Comparison of ENCODE assay signal across 9 mouse cellular contexts in the genomic region with DNA sequence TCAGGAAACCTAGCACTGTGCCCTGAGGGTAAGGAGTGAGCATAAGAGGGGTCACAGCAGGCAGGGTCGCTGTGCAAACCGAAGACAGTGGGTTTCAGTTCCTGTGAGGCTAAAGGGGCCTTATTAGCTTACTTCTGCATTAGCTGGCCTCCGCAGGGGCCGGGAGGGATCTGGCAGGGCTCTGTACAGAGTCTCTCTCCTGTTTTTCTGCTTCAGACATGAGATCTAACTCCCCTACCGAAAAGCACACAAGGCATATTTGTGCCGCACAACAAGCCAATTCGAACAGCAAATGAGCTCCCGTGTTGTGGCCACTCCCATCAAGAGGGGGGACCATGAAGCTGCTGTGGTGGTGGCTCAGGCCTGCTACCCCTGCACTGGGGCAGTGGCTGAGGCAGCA. TPM values are rescaled to one million over a fixed set of nuclear protein-coding genes. Genes with fewer than 3 reads are reported as not detected.
DNase-seq lines count a peak whose midpoint lies in the region; ATAC-seq lines count a peak whose summit lies in the region.
"Had no signal": no experiment of that assay in that cellular context is flagged by ENCODE, and none has a peak within 500 bp of the region (broad histone marks: within the 10 kb centered on the region; RNA-seq: fewer than 3 reads in every experiment).

No protein-coding gene starts in this region.

- no peaks in the 10 kb centered on the region for H3K9me3 ChIP-seq in heart, embryonic 16.5 days (replicated peaks; ENCODE audit: control insufficient read depth, low read length)
- H3K9me3 ChIP-seq in forebrain, embryonic 10.5 days: no peaks in the 10 kb centered on the region
- no peaks in the 10 kb centered on the region for H3K9me3 ChIP-seq in liver, embryonic 12.5 days (replicated peaks)

- no peak for DNase-seq in heart, adult 11 months
- peak; percentile 78 for DNase-seq in A20 (ENCODE audit: low read depth, low spot score)
- no peak for DNase-seq in forebrain, embryonic 10.5 days (ENCODE audit: extremely low spot score, low spot score)
- DNase-seq in kidney, adult 18-20 months: no peak

- H3K4me2 ChIP-seq in heart, embryonic 16.5 days (ENCODE audit: low read depth, low read length): peak overlapping the region; percentile 57
- H3K4me2 ChIP-seq in liver, embryonic 12.5 days: peak overlapping the region; percentile 50

- peak overlapping the region; percentile 17; the same call in 1 of the 2 replicates for H3K4me3 ChIP-seq in heart, embryonic 16.5 days (ENCODE audit: low read length)
- peak overlapping the region; percentile 29 for H3K4me3 ChIP-seq in forebrain, embryonic 10.5 days
- H3K4me3 ChIP-seq in liver, embryonic 12.5 days: no peak overlapping the region
- H3K4me3 ChIP-seq: myocyte had no signal

- 34% methylated on average over 8 of the region's 8 CpGs for WGBS in heart, embryonic 16.5 days
- WGBS in forebrain, embryonic 10.5 days: 19% methylated on average over 8 of the region's 8 CpGs
- 9% methylated on average over 8 of the region's 8 CpGs for WGBS in liver, embryonic 12.5 days (ENCODE audit: insufficient replicate concordance)

- H3K9ac ChIP-seq in heart, embryonic 16.5 days (ENCODE audit: low read length): peak overlapping the region; percentile 65
- H3K9ac ChIP-seq in liver, embryonic 12.5 days: no peak overlapping the region

- ATAC-seq in heart, embryonic 16.5 days (replicated peaks; ENCODE audit: extremely low read depth, insufficient read depth, low FRiP score): no peak
- ATAC-seq in liver, embryonic 12.5 days: no peak
- no peak for ATAC-seq in erythroblast, adult 5-6 weeks (replicated peaks; ENCODE audit: low FRiP score, poor library complexity, severe bottlenecking)
- no peak for ATAC-seq in frontal cortex, adult (ENCODE audit: low TSS enrichment)

- H3K36me3 ChIP-seq in heart, embryonic 16.5 days (ENCODE audit: control insufficient read depth, insufficient read depth): no peaks in the 10 kb centered on the region
- no peaks in the 10 kb centered on the region for H3K36me3 ChIP-seq in forebrain, embryonic 10.5 days (replicated peaks)
- H3K36me3 ChIP-seq in liver, embryonic 12.5 days: no peaks in the 10 kb centered on the region

- H3K27me3 ChIP-seq in heart, embryonic 16.5 days (ENCODE audit: control insufficient read depth, insufficient read depth, low read length): no peaks in the 10 kb centered on the region
- peaks cover 87% of the 10 kb centered on the region for H3K27me3 ChIP-seq in forebrain, embryonic 10.5 days (ENCODE audit: poor library complexity, severe bottlenecking)
- peaks cover 28% of the 10 kb centered on the region; the same call in 1 of the 2 replicates for H3K27me3 ChIP-seq in liver, embryonic 12.5 days (replicated peaks)

- peaks cover 48% of the 10 kb centered on the region for H3K4me1 ChIP-seq in heart, embryonic 16.5 days (ENCODE audit: control insufficient read depth, insufficient read depth, low read length)
- H3K4me1 ChIP-seq in forebrain, embryonic 10.5 days: peaks cover 59% of the 10 kb centered on the region
- H3K4me1 ChIP-seq in liver, embryonic 12.5 days: peaks cover 60% of the 10 kb centered on the region

- peak overlapping the region; percentile 50 for H3K27ac ChIP-seq in heart, embryonic 16.5 days (ENCODE audit: low read length)
- peak overlapping the region; percentile 74 for H3K27ac ChIP-seq in forebrain, embryonic 10.5 days
- peak overlapping the region; percentile 16 for H3K27ac ChIP-seq in liver, embryonic 12.5 days

RNA-seq across cellular contexts. Expression of a gene that starts 5.6 kb away (rescaled TPM):
- 6.5 and 7.4 TPM in 2 replicates for polyA plus RNA-seq in heart, embryonic 16.5 days (2015; fragmentation: Nextera tagmentation; extraction: Ambion mirVana)
- polyA plus RNA-seq in forebrain, embryonic 10.5 days (2016; fragmentation: Nextera tagmentation; extraction: Ambion mirVana): 4.4 and 6.4 TPM in 2 replicates
- polyA plus RNA-seq in liver, embryonic 12.5 days (2016; fragmentation: Nextera tagmentation; extraction: Ambion mirVana): 1.7 TPM in 2 replicates
- not detected in 2 replicates for total RNA-seq in erythroblast, adult 5-6 weeks (2015; ENCODE audit: low replicate concordance)
- 1.6 TPM in 1 of 2 replicates, not detected in the other for total RNA-seq in erythroblast, adult 5-6 weeks (2017; ENCODE audit: low replicate concordance)

RNA-seq across cellular contexts. Expression of a gene that starts 18.3 kb away (rescaled TPM):
- polyA plus RNA-seq in heart, embryonic 16.5 days (2015; fragmentation: Nextera tagmentation; extraction: Ambion mirVana): not detected in 2 replicates
- polyA plus RNA-seq in forebrain, embryonic 10.5 days (2016; fragmentation: Nextera tagmentation; extraction: Ambion mirVana): not detected in 2 replicates
- polyA plus RNA-seq in liver, embryonic 12.5 days (2016; fragmentation: Nextera tagmentation; extraction: Ambion mirVana): not detected in 2 replicates
- not detected in 2 replicates for total RNA-seq in erythroblast, adult 5-6 weeks (2015; ENCODE audit: low replicate concordance)
- not detected in 2 replicates for total RNA-seq in erythroblast, adult 5-6 weeks (2017; ENCODE audit: low replicate concordance)
- polyA plus RNA-seq: myocyte had no signal

RNA-seq across cellular contexts. Expression of a gene that starts 29.8 kb away (rescaled TPM):
- 228 and 244 TPM in 2 replicates for polyA plus RNA-seq in heart, embryonic 16.5 days (2015; fragmentation: Nextera tagmentation; extraction: Ambion mirVana)
- 412 and 424 TPM in 2 replicates for polyA plus RNA-seq in forebrain, embryonic 10.5 days (2016; fragmentation: Nextera tagmentation; extraction: Ambion mirVana)
- polyA plus RNA-seq in liver, embryonic 12.5 days (2016; fragmentation: Nextera tagmentation; extraction: Ambion mirVana): 370 and 373 TPM in 2 replicates
- total RNA-seq in erythroblast, adult 5-6 weeks (2015; ENCODE audit: low replicate concordance): 83.4 and 115 TPM in 2 replicates
- 178 and 180 TPM in 2 replicates for total RNA-seq in erythroblast, adult 5-6 weeks (2017; ENCODE audit: low replicate concordance)

RNA-seq across cellular contexts. Expression of a gene that starts 53.0 kb away (rescaled TPM):
- polyA plus RNA-seq in heart, embryonic 16.5 days (2015; fragmentation: Nextera tagmentation; extraction: Ambion mirVana): 108 and 114 TPM in 2 replicates
- 167 and 178 TPM in 2 replicates for polyA plus RNA-seq in forebrain, embryonic 10.5 days (2016; fragmentation: Nextera tagmentation; extraction: Ambion mirVana)
- 145 and 152 TPM in 2 replicates for polyA plus RNA-seq in liver, embryonic 12.5 days (2016; fragmentation: Nextera tagmentation; extraction: Ambion mirVana)
- total RNA-seq in erythroblast, adult 5-6 weeks (2015; ENCODE audit: low replicate concordance): 89.2 and 89.4 TPM in 2 replicates
- total RNA-seq in erythroblast, adult 5-6 weeks (2017; ENCODE audit: low replicate concordance): 157 and 212 TPM in 2 replicates

RNA-seq across cellular contexts. Expression of a gene that starts 53.2 kb away (rescaled TPM):
- polyA plus RNA-seq in heart, embryonic 16.5 days (2015; fragmentation: Nextera tagmentation; extraction: Ambion mirVana): 17.5 and 20.8 TPM in 2 replicates
- 4.0 and 4.8 TPM in 2 replicates for polyA plus RNA-seq in forebrain, embryonic 10.5 days (2016; fragmentation: Nextera tagmentation; extraction: Ambion mirVana)
- polyA plus RNA-seq in liver, embryonic 12.5 days (2016; fragmentation: Nextera tagmentation; extraction: Ambion mirVana): 6.7 TPM in 2 replicates
- 37.0 and 47.3 TPM in 2 replicates for total RNA-seq in erythroblast, adult 5-6 weeks (2015; ENCODE audit: low replicate concordance)
- 67.8 and 81.4 TPM in 2 replicates for total RNA-seq in erythroblast, adult 5-6 weeks (2017; ENCODE audit: low replicate concordance)

Comparison
In these comparisons a context has a peak if more than half of its experiments do, and no peak if none do; other contexts are left out.
1. H3K27ac ChIP-seq: peak in every context shown above with its lines; median percentile 74 in forebrain, embryonic 10.5 days; 50 in heart, embryonic 16.5 days; 16 in liver, embryonic 12.5 days.